Mouse (Mus musculus) stomach, postnatal 0 days (tissue): ENCODE measurements around the gene Isoc2a.

ENCODE experiments used
- CTCF ChIP-seq: IDR thresholded peaks from 2 replicates; pipeline ENCODE4 v1.5.1; 2016; ENCODE audit warnings: antibody characterized with exemption, low read depth, mild to moderate bottlenecking, moderate library complexity
- EP300 ChIP-seq: optimal IDR thresholded peaks from 2 replicates; pipeline ENCODE3; 2016; ENCODE audit warnings: antibody characterized with exemption

- TF ChIP-seq CTCF: no peak
- TF ChIP-seq EP300: no peak
Observed at GRCm38 (mm10) chr7:4919971-4920370, 43.0 kb downstream of the Isoc2a start.
